ENCODE assay signal across 12 mouse cellular contexts in genomic region chr12:76579806-76580205, GRCm38 (mm10). TPM values are rescaled to one million over a fixed set of nuclear protein-coding genes. Genes with fewer than 3 reads are reported as not detected.
DNase-seq lines count a peak whose midpoint lies in the region.
"Had no signal": no experiment of that assay in that cellular context is flagged by ENCODE, and none has a peak within 500 bp of the region (broad histone marks: within the 10 kb centered on the region; RNA-seq: fewer than 3 reads in every experiment).

No protein-coding gene starts in this region.

- peak; percentile 57 to 79 for DNase-seq in adrenal gland, adult (ENCODE audit: inconsistent age in 2 of 2, low spot score in 1 of 2)
- DNase-seq in adrenal gland, postnatal 4 days (ENCODE audit: low spot score in 2 of 2), result no peak
- DNase-seq in adrenal gland, adult 8-10 months, result peak; percentile 49
- DNase-seq in adrenal gland, postnatal 25 days, result no peak
- DNase-seq in heart, adult 11 months, result peak; percentile 85
- no peak for DNase-seq in heart, postnatal 36 days
- DNase-seq: B cell, adult 2 months; cerebellum, adult 11 months; cerebellum, adult 8-10 months; cerebellum, postnatal 14 days; cerebellum, postnatal 36 days; embryo, embryonic 11 days had no signal

- intact Hi-C loops in heart, postnatal 36 days (cut with DNase I), result no loop called here

RNA-seq across cellular contexts. Expression of gene Plekhg3, which starts 49.1 kb away (rescaled TPM):
- total RNA-seq in adrenal gland, postnatal 4 days (2021), result 10 to 100 TPM; 21.0 to 29.2 TPM
- 10 to 100 TPM; 10.8 to 23.4 (median 16.2) TPM for total RNA-seq in adrenal gland, adult 8-10 months (2022)
- 12.2 and 14.7 TPM in 2 replicates for total RNA-seq in adrenal gland, postnatal 25 days (2021)
- 10 to 100 TPM; 13.2 to 15.2 TPM for total RNA-seq in heart, postnatal 36 days (2021)

Comparison
In these comparisons a context has a peak if more than half of its experiments do, and no peak if none do; other contexts are left out.
1. DNase-seq: peak in adrenal gland, adult (2 of 2), adrenal gland, adult 8-10 months (single experiment) and heart, adult 11 months (single experiment); none in adrenal gland, postnatal 4 days (0 of 2), adrenal gland, postnatal 25 days (single experiment) and heart, postnatal 36 days (0 of 2).